Mouse (Mus musculus): ENCODE measurements at regions not wholly inside any gene's neighbourhood (a gene's known extent, or its start where the extent isn't known, plus 50 kb on each side); places are given as distances from the start of the nearest gene placed in this dataset. TPM values are rescaled to one million over a fixed set of nuclear protein-coding genes. Genes with fewer than 3 reads are reported as not detected.
"Not testable (repeated sequence)": the region's sequence is repeated elsewhere in the genome, so short reads cannot be mapped to it uniquely, and the experiment has no call there.

DNA sequence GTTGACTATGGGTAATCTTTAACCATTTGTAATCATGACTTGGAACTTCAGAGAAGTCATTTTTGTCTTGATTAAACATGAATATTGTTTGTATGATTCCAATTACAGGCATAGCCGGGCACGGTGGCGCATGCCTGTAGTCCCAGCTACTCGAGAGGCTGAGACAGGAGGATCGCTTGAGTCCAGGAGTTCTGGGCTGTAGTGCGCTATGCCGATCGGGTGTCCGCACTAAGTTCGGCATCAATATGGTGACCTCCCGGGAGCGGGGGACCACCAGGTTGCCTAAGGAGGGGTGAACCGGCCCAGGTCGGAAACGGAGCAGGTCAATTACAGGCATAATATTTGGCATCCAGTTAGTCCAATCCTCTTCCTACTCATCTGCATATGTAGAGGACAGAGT lies 1275.8 kb downstream of the Rpia start:
- H3K9me3 ChIP-seq (replicated peaks; ENCODE audit: control insufficient read depth, low read length); H3K9ac ChIP-seq (ENCODE audit: low read depth, low read length); H3K36me3 ChIP-seq (ENCODE audit: control insufficient read depth, insufficient read depth); H3K4me2 ChIP-seq (ENCODE audit: low read depth, low read length); H3K27me3 ChIP-seq (ENCODE audit: control insufficient read depth, insufficient read depth, low read depth, low read length); H3K4me3 ChIP-seq (ENCODE audit: low read depth, low read length); H3K27ac ChIP-seq (ENCODE audit: low read length); H3K4me1 ChIP-seq (ENCODE audit: control insufficient read depth, low read depth, low read length): not testable (repeated sequence)
- WGBS (ENCODE audit: insufficient replicate concordance) = 76% methylated on average over 11 of the region's 15 CpGs
- peak; percentile 68 for ATAC-seq (ENCODE audit: low read depth)

- Histone ChIP-seq H3K36me3 (ENCODE audit: control insufficient read depth, insufficient read depth) (no peaks in the 10 kb centered on the region), H3K4me1 (ENCODE audit: control insufficient read depth, low read depth, low read length) (no peaks in the 10 kb centered on the region), H3K4me3 (ENCODE audit: low read depth, low read length) (no peak overlapping the region), H3K9ac (ENCODE audit: low read depth, low read length) (no peak overlapping the region), H3K27ac (ENCODE audit: low read length) (no peak overlapping the region), H3K9me3 (replicated peaks; ENCODE audit: control insufficient read depth, low read length) (no peaks in the 10 kb centered on the region), H3K4me2 (ENCODE audit: low read depth, low read length) (no peak overlapping the region), H3K27me3 (ENCODE audit: control insufficient read depth, insufficient read depth, low read depth, low read length) (no peaks in the 10 kb centered on the region)
- ATAC-seq (ENCODE audit: low read depth) = no peak
- WGBS (ENCODE audit: insufficient replicate concordance) = 66% methylated on average over 3 of the region's 3 CpGs
These were observed 1284.0 kb downstream of the Rpia start for GRCm38 (mm10) chr6:69507995-69508394.

DNA sequence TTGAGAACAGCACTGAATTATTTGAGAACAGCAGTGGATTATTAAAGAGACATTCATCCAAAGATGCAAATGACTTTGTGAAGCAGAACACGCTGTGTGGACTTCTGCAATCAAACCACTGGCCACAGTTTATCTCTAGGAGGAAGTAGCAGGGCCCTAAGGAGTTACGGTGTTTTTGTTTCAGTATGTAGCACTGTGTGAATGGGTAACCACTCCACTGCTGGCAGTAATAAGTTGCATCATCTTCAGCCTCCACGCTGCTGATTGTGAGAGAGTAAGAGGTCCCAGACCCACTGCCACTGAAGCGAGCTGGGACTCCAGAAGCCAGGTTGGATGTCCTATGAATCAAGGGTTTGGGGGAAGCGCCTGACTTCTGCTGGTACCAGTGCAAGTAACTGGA lies 1292.0 kb downstream of the Rpia start:
- not testable (repeated sequence) for H3K4me3 ChIP-seq (ENCODE audit: low read depth, low read length); H3K27ac ChIP-seq (ENCODE audit: low read length); H3K4me2 ChIP-seq (ENCODE audit: low read depth, low read length); H3K9ac ChIP-seq (ENCODE audit: low read depth, low read length); H3K27me3 ChIP-seq (ENCODE audit: control insufficient read depth, insufficient read depth, low read depth, low read length); H3K9me3 ChIP-seq (replicated peaks; ENCODE audit: control insufficient read depth, low read length); H3K4me1 ChIP-seq (ENCODE audit: control insufficient read depth, low read depth, low read length); ATAC-seq (ENCODE audit: low read depth); H3K36me3 ChIP-seq (ENCODE audit: control insufficient read depth, insufficient read depth)
- WGBS (ENCODE audit: insufficient replicate concordance) = 35% methylated on average over 5 of the region's 5 CpGs

Small RNA genes in the stretch of these regions (microRNA-seq; reads per million reads assigned to microRNA genes)
- not detected for gene Gm47304

All from liver, embryonic 16.5 days (tissue).